Mouse (Mus musculus) cortical plate, adult 2 months (tissue): ENCODE measurements around the gene Mkln1. TPM values are rescaled to one million over a fixed set of nuclear protein-coding genes. Genes with fewer than 3 reads are reported as not detected.
A peak's percentile ranks its signal among the peaks of the same experiment; 100 is the strongest.

ENCODE experiments used
- H3K27ac ChIP-seq: fragments of 200-500 bp; 2 replicates; pipeline ENCODE4 v1.5.1; 2012; ENCODE audit warnings: low read length, control low read depth, inconsistent platforms; ENCODE audit not compliant: insufficient read depth
- H3K4me1 ChIP-seq: fragments of 200-500 bp; 2 replicates; pipeline ENCODE4 v1.6.1; 2011; ENCODE audit warnings: low read length; ENCODE audit not compliant: control insufficient read depth, insufficient read depth
- H3K4me3 ChIP-seq: fragments of 200-500 bp; 2 replicates; pipeline ENCODE4 v1.5.1; 2011; ENCODE audit warnings: mild to moderate bottlenecking, low read length, control low read depth; ENCODE audit not compliant: insufficient read depth
- CTCF ChIP-seq: fragments of 200-500 bp; IDR thresholded peaks from 2 replicates; pipeline ENCODE4 v1.5.1; 2011; ENCODE audit warnings: mild to moderate bottlenecking, control low read depth, low read length; ENCODE audit not compliant: insufficient read depth; ENCODE audit errors: extremely low read depth
- POLR2A ChIP-seq: fragments of 200-500 bp; IDR thresholded peaks from 2 replicates; pipeline ENCODE4 v1.6.1; 2011; ENCODE audit warnings: mild to moderate bottlenecking, low read length, control low read depth; ENCODE audit not compliant: insufficient read depth; ENCODE audit errors: extremely low read depth
- polyA plus RNA-seq: library from polyadenylated mRNA; depleted of rRNA; stranded (reverse); fragments of >200 nt; gene quantifications from 2 replicates; pipeline ENCODE4 v1.2.3, GENCODE M21; 2012

Mkln1 gene
- polyA plus RNA-seq, 1 experiment: 49.8 TPM

- TF ChIP-seq POLR2A (no peak), CTCF (no peak)
- Histone ChIP-seq H3K4me3 (no peak overlapping the region), H3K4me1 (no peaks in the 10 kb centered on the region), H3K27ac (no peak overlapping the region)
Observed at GRCm38 (mm10) chr6:31445258-31445657, 46.7 kb downstream of the Mkln1 start.

- no peak for TF ChIP-seq POLR2A
- TF ChIP-seq CTCF: no peak
- H3K27ac ChIP-seq: no peak overlapping the region
- H3K4me1 ChIP-seq: no peaks in the 10 kb centered on the region; the same call in 1 of the 2 replicates
- H3K4me3 ChIP-seq: no peak overlapping the region
Observed at GRCm38 (mm10) chr6:31453735-31454134, 55.2 kb downstream of the Mkln1 start.

DNA sequence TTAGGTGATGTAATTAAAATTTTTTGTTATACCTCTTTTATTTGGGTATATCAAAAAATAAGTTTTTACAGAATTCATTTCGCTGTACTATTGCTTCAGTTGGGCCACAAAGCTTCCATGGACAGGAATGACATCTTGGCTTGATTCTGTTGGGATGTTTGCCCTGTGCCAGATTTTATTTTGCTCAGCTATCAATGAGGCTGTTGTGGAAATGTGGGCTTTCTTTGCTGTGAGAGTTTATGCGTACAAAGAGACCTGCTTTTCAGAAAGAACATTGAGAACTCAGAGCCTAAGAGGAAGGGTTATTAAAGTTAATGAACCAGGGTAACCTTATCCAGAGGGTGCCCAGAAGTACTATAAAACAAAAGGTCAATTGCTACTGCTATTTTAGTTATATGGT, 56.8 kb downstream of the Mkln1 start:
- no peaks in the 10 kb centered on the region; the same call in 1 of the 2 replicates for H3K4me1 ChIP-seq
- no peak overlapping the region for H3K4me3 ChIP-seq
- H3K27ac ChIP-seq: no peak overlapping the region
- no peak for TF ChIP-seq POLR2A
- TF ChIP-seq CTCF: no peak

DNA sequence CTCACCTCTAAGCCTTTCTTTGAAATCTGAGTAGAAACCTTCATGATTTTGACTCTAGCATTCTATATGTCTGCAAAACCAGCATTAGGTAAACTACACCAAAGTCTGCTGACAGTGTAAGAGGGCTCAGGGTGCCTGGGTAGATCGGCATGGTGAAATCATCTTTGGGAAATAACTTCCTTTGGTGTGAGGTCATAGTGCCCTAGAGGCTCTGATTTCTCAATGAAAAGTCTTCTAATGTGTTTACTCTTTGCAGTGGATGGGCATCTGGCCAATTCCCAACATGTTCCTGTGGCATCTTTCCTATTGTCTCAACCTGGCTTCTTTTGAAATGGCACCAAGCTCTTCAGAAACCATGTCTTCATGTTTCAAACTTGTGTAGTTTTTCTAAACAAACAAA, 58.5 kb downstream of the Mkln1 start:
- no peak overlapping the region for H3K4me3 ChIP-seq
- peak overlapping the region; percentile 50 for H3K27ac ChIP-seq
- TF ChIP-seq CTCF (no peak), POLR2A (no peak)

DNA sequence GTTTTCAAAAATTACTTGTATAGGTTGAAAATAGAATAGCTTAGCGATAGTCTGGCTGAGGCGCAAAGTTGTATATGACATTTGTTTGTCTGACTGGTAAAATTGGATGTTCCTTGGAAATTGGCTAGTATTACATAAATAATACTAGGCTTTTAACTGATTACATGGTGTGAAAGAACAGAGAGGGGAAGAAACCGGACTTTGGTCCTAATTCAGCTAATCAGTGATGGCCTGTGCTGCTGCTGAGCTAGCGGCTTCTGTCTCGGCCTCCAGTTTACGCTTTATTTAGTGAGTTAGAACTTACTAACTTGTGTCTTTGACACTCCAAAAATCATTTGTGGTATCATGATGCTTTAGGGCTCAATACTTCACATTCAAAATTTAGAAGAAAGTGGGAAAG, 70.9 kb downstream of the Mkln1 start:
- H3K4me1 ChIP-seq: no peaks in the 10 kb centered on the region
- TF ChIP-seq POLR2A: no peak
- TF ChIP-seq CTCF: no peak
- H3K4me3 ChIP-seq: no peak overlapping the region
- H3K27ac ChIP-seq: no peak overlapping the region

More for the DNA sequence above, 58.5 kb downstream of the Mkln1 start:
- no peaks in the 10 kb centered on the region; the same call in 1 of the 2 replicates for H3K4me1 ChIP-seq

DNA sequence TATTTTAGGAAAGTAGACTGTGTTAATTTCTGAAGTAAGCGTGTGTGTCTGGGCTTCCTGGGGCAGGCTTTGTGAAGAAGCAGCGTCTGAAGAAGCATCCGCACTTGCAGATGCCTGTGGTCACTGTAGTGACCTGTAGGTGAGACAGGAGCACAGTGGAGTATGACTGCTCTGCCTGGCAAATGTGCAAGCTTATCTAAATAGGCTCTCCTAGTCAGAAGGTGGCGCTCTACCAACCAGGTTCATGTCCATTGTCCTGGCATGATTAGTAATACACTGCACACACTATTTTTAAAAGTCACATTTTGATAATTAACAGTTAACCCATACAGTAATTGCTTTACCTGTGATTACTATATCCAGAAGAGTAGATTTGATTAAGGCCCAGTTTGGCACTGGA, 79.7 kb downstream of the Mkln1 start:
- Histone ChIP-seq H3K4me1 (no peaks in the 10 kb centered on the region), H3K27ac (no peak overlapping the region), H3K4me3 (no peak overlapping the region)
- TF ChIP-seq CTCF: no peak
- TF ChIP-seq POLR2A: no peak

- Histone ChIP-seq H3K4me1 (no peaks in the 10 kb centered on the region), H3K27ac (no peak overlapping the region), H3K4me3 (no peak overlapping the region)
- TF ChIP-seq CTCF (no peak), POLR2A (no peak)
Observed at GRCm38 (mm10) chr6:31480008-31480407, 81.5 kb downstream of the Mkln1 start.

- Histone ChIP-seq H3K4me1 (no peaks in the 10 kb centered on the region; the same call in 1 of the 2 replicates), H3K27ac (no peak overlapping the region), H3K4me3 (no peak overlapping the region)
- TF ChIP-seq CTCF: no peak
- no peak for TF ChIP-seq POLR2A
Observed at GRCm38 (mm10) chr6:31486601-31487000, 88.1 kb downstream of the Mkln1 start.

- H3K27ac ChIP-seq: no peak overlapping the region
- H3K4me1 ChIP-seq: no peaks in the 10 kb centered on the region; the same call in 1 of the 2 replicates
- no peak overlapping the region for H3K4me3 ChIP-seq
- TF ChIP-seq POLR2A (no peak), CTCF (no peak)
Observed at GRCm38 (mm10) chr6:31489950-31490349, 91.4 kb downstream of the Mkln1 start.

GRCm38 (mm10) chr6:31495122-31495731, 96.7 kb downstream of the Mkln1 start:
- Histone ChIP-seq H3K4me1 (no peaks in the 10 kb centered on the region), H3K27ac (no peak overlapping the region), H3K4me3 (no peak overlapping the region)
- no peak for TF ChIP-seq POLR2A
- no peak for TF ChIP-seq CTCF

GRCm38 (mm10) chr6:31496227-31496626, 97.7 kb downstream of the Mkln1 start:
- Histone ChIP-seq H3K4me1 (no peaks in the 10 kb centered on the region), H3K27ac (no peak overlapping the region), H3K4me3 (no peak overlapping the region)
- no peak for TF ChIP-seq POLR2A
- TF ChIP-seq CTCF: no peak

GRCm38 (mm10) chr6:31499836-31500235, 101.3 kb downstream of the Mkln1 start:
- Histone ChIP-seq H3K4me1 (no peaks in the 10 kb centered on the region), H3K27ac (no peak overlapping the region)
- TF ChIP-seq POLR2A: no peak

More at GRCm38 (mm10) chr6:31499836-31500235, 101.3 kb downstream of the Mkln1 start:
- H3K4me3 ChIP-seq: no peak overlapping the region
